Mouse (Mus musculus) limb, embryonic 14.5 days (tissue): ENCODE results near the gene Bmper. TPM values are rescaled to one million over a fixed set of nuclear protein-coding genes. Genes with fewer than 3 reads are reported as not detected.

Source experiments
- ATAC-seq: fragments of 200-750 bp; cut with Nextera tagmentation; 2 replicates; pipeline ENCODE4 v1.8.0; 2017; ENCODE audit warnings: low read depth, moderate number of reproducible peaks, moderate TSS enrichment; ENCODE audit not compliant: low FRiP score
- DNase-seq: peaks from one replicate; pipeline ENCODE4 v3.0.0-alpha.2; 2015; ENCODE audit warnings: low spot score
- H3K27ac ChIP-seq: fragments of 300-500 bp; sonication (generic); replicated peaks from 2 replicates; pipeline ENCODE4 v1.5.1; 2014; ENCODE audit warnings: low read depth, mild to moderate bottlenecking, low read length, moderate library complexity, mixed read lengths
- H3K27me3 ChIP-seq: fragments of 300-500 bp; sonication (generic); 2 replicates; pipeline ENCODE4 v1.6.1; 2014; ENCODE audit warnings: low read length, mixed read lengths; ENCODE audit not compliant: control insufficient read depth, insufficient read depth
- H3K36me3 ChIP-seq: fragments of 300-500 bp; sonication (generic); 2 replicates; pipeline ENCODE4 v1.6.1; 2014; ENCODE audit warnings: mild to moderate bottlenecking, low read length, moderate library complexity, mixed read lengths; ENCODE audit not compliant: control insufficient read depth, insufficient read depth
- H3K4me1 ChIP-seq: fragments of 300-500 bp; sonication (generic); 2 replicates; pipeline ENCODE4 v1.6.1; 2014; ENCODE audit warnings: antibody characterized with exemption, low read length, mixed read lengths; ENCODE audit not compliant: control insufficient read depth, insufficient read depth
- H3K4me2 ChIP-seq: fragments of 300-500 bp; sonication (generic); replicated peaks from 2 replicates; pipeline ENCODE4 v1.6.1; 2014; ENCODE audit warnings: low read depth, mild to moderate bottlenecking, low read length, moderate library complexity; ENCODE audit not compliant: severe bottlenecking
- H3K4me3 ChIP-seq: fragments of 300-500 bp; sonication (generic); replicated peaks from 2 replicates; pipeline ENCODE4 v1.5.1; 2014; ENCODE audit warnings: low read length
- H3K9ac ChIP-seq: fragments of 300-500 bp; sonication (generic); 2 replicates; pipeline ENCODE4 v1.6.1; 2014; ENCODE audit warnings: mild to moderate bottlenecking, low read depth, low read length, moderate library complexity; ENCODE audit not compliant: severe bottlenecking
- H3K9me3 ChIP-seq: fragments of 300-500 bp; sonication (generic); 2 replicates; pipeline ENCODE4 v1.6.1; 2016; ENCODE audit warnings: low read length; ENCODE audit not compliant: control insufficient read depth
- POLR2A ChIP-seq: fragments of 200-500 bp; IDR thresholded peaks from 2 replicates; pipeline ENCODE4 v1.8.0; 2012; ENCODE audit warnings: inconsistent platforms, mild to moderate bottlenecking, moderate library complexity, borderline replicate concordance; ENCODE audit not compliant: insufficient read depth, insufficient read length; ENCODE audit errors: extremely low read depth
- WGBS: fragments of 180-500 bp; shearing (Covaris S2); extraction: QIAGEN DNeasy Blood & Tissue Kit; methylation state at CpG from one replicate; pipeline ENCODE4 v1.1.7; 2014; 5-methylcytosine and 5-hydroxymethylcytosine counted together
- polyA plus RNA-seq, 2 experiments: library from polyadenylated mRNA; depleted of rRNA in 1 of 2; stranded (reverse) in 1 of 2; unstranded in 1 of 2; fragments of >200 nt; fragmentation: Nextera tagmentation in 1 of 2; extraction: Ambion mirVana in 1 of 2; gene quantifications; 2 replicates each; pipeline versions ENCODE4 v1.2.1 to v1.2.3; 2012 to 2014

Gene Bmper
- polyA plus RNA-seq, 2 experiments, result 13.1 to 15.7 TPM

GRCm38 (mm10) chr9:23310953-23311352, 88.1 kb downstream of the Bmper start:
- 84% methylated on average over 3 of the region's 3 CpGs for WGBS
- Histone ChIP-seq H3K36me3 (no peaks in the 10 kb centered on the region), H3K4me2 (no peak overlapping the region), H3K9ac (no peak overlapping the region), H3K27me3 (no peaks in the 10 kb centered on the region; the same call in 1 of the 2 replicates), H3K4me3 (no peak overlapping the region), H3K4me1 (no peaks in the 10 kb centered on the region), H3K9me3 (no peaks in the 10 kb centered on the region), H3K27ac (no peak overlapping the region)
- ATAC-seq (no peak), DNase-seq (no peak)
- TF ChIP-seq POLR2A, result no peak

DNA sequence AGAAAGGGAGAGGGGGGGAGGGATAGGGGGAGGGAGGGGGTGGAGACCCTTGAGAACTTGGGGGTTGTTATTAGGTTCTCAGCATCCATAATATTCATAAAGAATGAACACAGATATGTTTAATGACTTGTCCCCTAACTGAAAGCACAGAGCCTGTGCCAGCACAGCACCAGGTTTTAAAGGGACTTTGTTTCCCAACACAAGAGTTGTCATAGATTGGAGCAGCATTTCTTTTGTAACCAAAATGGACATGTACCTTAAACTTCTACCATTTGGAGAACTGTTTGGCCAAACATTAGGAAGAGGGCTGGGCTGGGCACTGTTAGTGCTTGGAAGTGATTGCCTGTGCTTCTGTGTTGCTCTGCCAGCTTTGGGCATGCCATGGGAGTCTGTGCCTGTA, 89.1 kb downstream of the Bmper start:
- no peaks in the 10 kb centered on the region for H3K9me3 ChIP-seq
- DNase-seq, result no peak
- TF ChIP-seq POLR2A, result no peak
- no peak overlapping the region for H3K4me3 ChIP-seq
- H3K27me3 ChIP-seq, result no peaks in the 10 kb centered on the region
- no peak overlapping the region for H3K4me2 ChIP-seq
- H3K27ac ChIP-seq, result no peak overlapping the region
- H3K36me3 ChIP-seq, result no peaks in the 10 kb centered on the region
- ATAC-seq, result no peak
- H3K4me1 ChIP-seq, result no peaks in the 10 kb centered on the region
- H3K9ac ChIP-seq, result no peak overlapping the region

GRCm38 (mm10) chr9:23312877-23313276, 90.0 kb downstream of the Bmper start:
- no peak overlapping the region for H3K4me2 ChIP-seq
- H3K9ac ChIP-seq, result no peak overlapping the region
- no peaks in the 10 kb centered on the region for H3K9me3 ChIP-seq
- no peaks in the 10 kb centered on the region for H3K36me3 ChIP-seq
- H3K4me3 ChIP-seq, result no peak overlapping the region
- no peak for ATAC-seq
- no peak for DNase-seq
- H3K27me3 ChIP-seq, result no peaks in the 10 kb centered on the region
- 78% methylated on average over 2 of the region's 2 CpGs for whole genome bisulfite sequencing
- no peak for TF ChIP-seq POLR2A
- H3K27ac ChIP-seq, result no peak overlapping the region
- no peaks in the 10 kb centered on the region for H3K4me1 ChIP-seq

DNA sequence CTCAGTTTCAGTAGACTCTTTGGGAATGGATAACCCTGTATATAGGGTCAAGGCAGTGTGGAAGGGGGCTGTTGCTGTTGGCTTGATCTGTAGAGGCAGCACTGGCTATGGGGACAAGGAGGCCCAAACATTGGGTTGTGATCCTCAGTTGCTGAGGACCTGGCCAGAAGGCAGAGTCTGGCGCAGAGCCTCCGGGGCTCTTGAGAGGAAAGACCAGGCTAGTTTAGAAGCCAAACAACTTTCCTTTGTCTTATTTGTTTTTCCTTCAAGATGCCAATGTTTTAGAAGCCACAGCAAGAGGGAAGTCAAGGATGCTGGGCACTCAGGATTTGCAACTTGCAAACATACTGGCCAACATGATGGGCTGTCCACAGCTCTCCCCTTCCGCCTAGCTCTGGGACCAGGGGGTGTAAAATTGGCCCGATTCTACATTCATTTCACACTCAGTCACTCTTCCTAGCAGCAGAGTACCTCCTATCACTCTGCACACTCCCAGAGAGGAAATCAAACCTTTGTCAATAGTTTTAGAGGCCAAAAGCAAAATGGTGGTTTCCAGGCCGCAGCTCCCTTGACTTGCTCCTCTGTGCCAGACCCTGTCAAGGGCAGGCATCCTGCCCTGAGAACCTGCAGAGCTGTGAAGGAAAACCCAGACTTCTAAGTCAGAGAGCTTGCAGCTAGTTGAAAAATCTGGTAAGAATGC, 92.9 kb downstream of the Bmper start:
- H3K4me2 ChIP-seq, result no peak overlapping the region
- H3K27me3 ChIP-seq, result no peaks in the 10 kb centered on the region
- H3K27ac ChIP-seq, result no peak overlapping the region
- WGBS, result 91% methylated on average over 5 of the region's 5 CpGs
- no peak overlapping the region for H3K9ac ChIP-seq
- no peaks in the 10 kb centered on the region for H3K4me1 ChIP-seq
- H3K36me3 ChIP-seq, result no peaks in the 10 kb centered on the region
- no peak overlapping the region for H3K4me3 ChIP-seq
- no peaks in the 10 kb centered on the region for H3K9me3 ChIP-seq
- no peak for TF ChIP-seq POLR2A
- no peak for DNase-seq
- no peak for ATAC-seq

- DNase-seq, result no peak
- Histone ChIP-seq H3K36me3 (no peaks in the 10 kb centered on the region), H3K4me3 (no peak overlapping the region), H3K9me3 (no peaks in the 10 kb centered on the region), H3K27me3 (no peaks in the 10 kb centered on the region), H3K27ac (no peak overlapping the region), H3K9ac (no peak overlapping the region), H3K4me1 (no peaks in the 10 kb centered on the region), H3K4me2 (no peak overlapping the region)
- no peak for ATAC-seq
- 85% methylated on average over 3 of the region's 3 CpGs for WGBS
- TF ChIP-seq POLR2A, result no peak
These were observed 105.0 kb downstream of the Bmper start for GRCm38 (mm10) chr9:23327830-23328229.
